ENCODE assay signal across 8 mouse cellular contexts in the genomic region with DNA sequence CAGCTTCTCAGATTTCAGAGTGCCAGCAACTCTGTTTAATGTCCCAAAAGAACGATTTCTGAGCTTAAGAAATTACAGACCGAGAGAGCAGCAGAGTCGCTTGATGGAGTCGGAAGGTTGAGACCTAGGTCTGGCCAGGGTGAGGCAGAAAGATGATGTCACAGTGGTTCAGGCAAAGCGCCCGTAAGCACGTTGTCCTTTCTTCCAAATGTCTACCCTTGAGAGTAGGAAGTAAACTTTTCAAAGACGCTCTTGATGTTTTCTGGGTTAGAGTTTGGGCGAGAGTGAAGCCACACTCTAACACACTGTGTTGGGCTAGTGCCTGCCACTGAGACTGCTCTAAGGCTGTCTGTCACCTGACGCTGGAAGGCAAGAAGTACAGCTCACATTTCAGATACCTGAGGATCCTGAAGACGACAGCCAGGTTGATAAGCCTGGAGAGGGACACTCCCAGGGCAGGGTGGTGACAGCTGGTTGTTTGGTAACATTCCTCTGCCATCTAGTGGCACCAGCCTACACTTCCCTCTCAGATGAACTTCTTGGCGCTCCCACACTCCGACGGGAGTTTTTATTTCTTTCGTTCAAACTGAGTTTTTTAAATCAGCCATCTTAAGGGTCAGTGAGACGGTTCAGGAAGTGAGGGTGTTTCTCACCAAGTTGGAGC. TPM values are rescaled to one million over a fixed set of nuclear protein-coding genes. Genes with fewer than 3 reads are reported as not detected.
DNase-seq lines count a peak whose midpoint lies in the region; ATAC-seq and TF ChIP-seq lines count a peak whose summit lies in the region.

No protein-coding gene starts in this region.

- WGBS in embryonic facial prominence, embryonic 10.5 days: 42% methylated on average over 16 of the region's 16 CpGs
- 21% methylated on average over 16 of the region's 16 CpGs for WGBS in heart, embryonic 13.5 days
- 15% methylated on average over 16 of the region's 16 CpGs for WGBS in small intestine, adult 2 months

- H3K27ac ChIP-seq in embryonic facial prominence, embryonic 10.5 days (replicated peaks): no peak overlapping the region
- H3K27ac ChIP-seq in heart, embryonic 13.5 days (replicated peaks): no peak overlapping the region
- no peak overlapping the region for H3K27ac ChIP-seq in small intestine, adult 2 months (ENCODE audit: insufficient read depth, low read depth, low read length)

- DNase-seq in cerebellum, adult 18-20 months: peak; percentile 23 to 28
- DNase-seq in cerebellum, adult 8-10 months: no peak
- peak; percentile 64 for DNase-seq in NIH3T3 (ENCODE audit: low read depth)
- DNase-seq in embryonic facial prominence, embryonic 10.5 days (ENCODE audit: low spot score): peak; percentile 58
- peak; percentile 49 to 74 for DNase-seq in kidney, postnatal 36 days
- peak; percentile 57 to 68 for DNase-seq in lung, postnatal 4 days

- no peaks in the 10 kb centered on the region for H3K9me3 ChIP-seq in embryonic facial prominence, embryonic 10.5 days
- H3K9me3 ChIP-seq in heart, embryonic 13.5 days: no peaks in the 10 kb centered on the region

- peak overlapping the region; percentile 45; the same call in 1 of the 2 replicates for H3K9ac ChIP-seq in heart, embryonic 13.5 days

- peaks cover 34% of the 10 kb centered on the region for H3K4me1 ChIP-seq in embryonic facial prominence, embryonic 10.5 days
- peaks cover 49% of the 10 kb centered on the region for H3K4me1 ChIP-seq in heart, embryonic 13.5 days
- H3K4me1 ChIP-seq in small intestine, adult 2 months (ENCODE audit: control insufficient read depth, insufficient read depth, insufficient read length, low read length): peaks cover 11% of the 10 kb centered on the region

- H3K4me2 ChIP-seq in heart, embryonic 13.5 days: peak overlapping the region; percentile 72

- no peaks in the 10 kb centered on the region for H3K36me3 ChIP-seq in embryonic facial prominence, embryonic 10.5 days (replicated peaks)
- H3K36me3 ChIP-seq in heart, embryonic 13.5 days: no peaks in the 10 kb centered on the region
- H3K36me3 ChIP-seq in small intestine, adult 2 months (ENCODE audit: control insufficient read depth, insufficient read depth, low read length): no peaks in the 10 kb centered on the region

- no peak overlapping the region for H3K4me3 ChIP-seq in embryonic facial prominence, embryonic 10.5 days
- H3K4me3 ChIP-seq in heart, embryonic 13.5 days: 0 out of 2 replicates have a peak overlapping the region, but pooled peaks have one; percentile 5
- H3K4me3 ChIP-seq in small intestine, adult 2 months (ENCODE audit: low read depth, low read length): 0 out of 2 replicates have a peak overlapping the region, but pooled peaks have one; percentile 2

- TF ChIP-seq CTCF in small intestine, adult 2 months (IDR thresholded peaks at IDR 0.05; ENCODE audit: extremely low read depth, insufficient read length, insufficient replicate concordance, low read depth, low read length): peak; percentile 83; the same call in 1 of the 2 replicates

- no peak for ATAC-seq in heart, embryonic 13.5 days (ENCODE audit: extremely low read depth, insufficient number of reproducible peaks, low FRiP score, low TSS enrichment)

- H3K27me3 ChIP-seq in embryonic facial prominence, embryonic 10.5 days (replicated peaks; ENCODE audit: low read depth, poor library complexity, severe bottlenecking): peaks cover 42% of the 10 kb centered on the region
- H3K27me3 ChIP-seq in heart, embryonic 13.5 days (replicated peaks): no peaks in the 10 kb centered on the region; the same call in 1 of the 2 replicates
- no peaks in the 10 kb centered on the region for H3K27me3 ChIP-seq in small intestine, adult 2 months (ENCODE audit: control insufficient read depth, insufficient read depth, low read length)

- TF ChIP-seq POLR2A in small intestine, adult 2 months (IDR thresholded peaks at IDR 0.05; ENCODE audit: low read depth, low read length): no peak

RNA-seq across cellular contexts. Expression of a gene that starts 45.1 kb away (rescaled TPM):
- polyA plus RNA-seq in embryonic facial prominence, embryonic 10.5 days (2016; fragmentation: Nextera tagmentation; extraction: Ambion mirVana): 16.2 and 16.4 TPM in 2 replicates
- 15.6 and 15.8 TPM in 2 replicates for polyA plus RNA-seq in heart, embryonic 13.5 days (2015; fragmentation: Nextera tagmentation; extraction: Ambion mirVana)
- polyA plus RNA-seq in small intestine, adult 2 months (2012; rRNA removed): 1.0 and 3.4 TPM in 2 replicates

RNA-seq across cellular contexts. Expression of a gene that starts 49.2 kb away (rescaled TPM):
- 0.60 and 0.88 TPM in 2 replicates for polyA plus RNA-seq in embryonic facial prominence, embryonic 10.5 days (2016; fragmentation: Nextera tagmentation; extraction: Ambion mirVana)
- 0.52 and 0.75 TPM in 2 replicates for polyA plus RNA-seq in heart, embryonic 13.5 days (2015; fragmentation: Nextera tagmentation; extraction: Ambion mirVana)
- polyA plus RNA-seq in small intestine, adult 2 months (2012; rRNA removed): 0.05 and 0.10 TPM in 2 replicates

RNA-seq across cellular contexts. Expression of a gene that starts 54.9 kb away (rescaled TPM):
- polyA plus RNA-seq in embryonic facial prominence, embryonic 10.5 days (2016; fragmentation: Nextera tagmentation; extraction: Ambion mirVana): 0.24 and 0.26 TPM in 2 replicates
- 2.9 and 3.0 TPM in 2 replicates for polyA plus RNA-seq in heart, embryonic 13.5 days (2015; fragmentation: Nextera tagmentation; extraction: Ambion mirVana)
- polyA plus RNA-seq in small intestine, adult 2 months (2012; rRNA removed): 3.1 and 3.7 TPM in 2 replicates
